Mouse (Mus musculus) embryonic facial prominence, embryonic 11.5 days (tissue): Measurements from ENCODE around the gene Gnptab. TPM values are rescaled to one million over a fixed set of nuclear protein-coding genes. Genes with fewer than 3 reads are reported as not detected.
"Not testable (repeated sequence)": the region's sequence is repeated elsewhere in the genome, so short reads cannot be mapped to it uniquely, and the experiment has no call there.

Source experiments
- ATAC-seq: fragments of 200-750 bp; cut with Nextera tagmentation; replicated peaks from 2 replicates; pipeline ENCODE4 v1.8.0; 2017; ENCODE audit warnings: low read depth; ENCODE audit not compliant: insufficient number of reproducible peaks, low FRiP score, low TSS enrichment
- DNase-seq: peaks from one replicate; pipeline ENCODE4 v3.0.0-alpha.2; 2015; ENCODE audit warnings: low spot score
- H3K27ac ChIP-seq: fragments of 300-500 bp; sonication (generic); replicated peaks from 2 replicates; pipeline ENCODE4 v1.5.1; 2014; ENCODE audit warnings: mild to moderate bottlenecking, low read depth, low read length, control low read depth
- H3K27me3 ChIP-seq: fragments of 300-500 bp; sonication (generic); 2 replicates; pipeline ENCODE4 v1.6.1; 2014; ENCODE audit warnings: mild to moderate bottlenecking, low read length, moderate library complexity, mixed read lengths; ENCODE audit not compliant: control insufficient read depth, insufficient read depth
- H3K36me3 ChIP-seq: fragments of 300-500 bp; sonication (generic); replicated peaks from 2 replicates; pipeline ENCODE4 v1.6.1; 2014; ENCODE audit warnings: low read depth, mild to moderate bottlenecking, low read length, moderate library complexity, mixed read lengths; ENCODE audit not compliant: control insufficient read depth, insufficient read depth
- H3K4me1 ChIP-seq: fragments of 300-500 bp; sonication (generic); 2 replicates; pipeline ENCODE4 v1.6.1; 2014; ENCODE audit warnings: low read length, mixed read lengths; ENCODE audit not compliant: control insufficient read depth, insufficient read depth
- H3K4me2 ChIP-seq: fragments of 300-500 bp; sonication (generic); 2 replicates; pipeline ENCODE4 v1.6.1; 2014; ENCODE audit warnings: low read depth, mild to moderate bottlenecking, control low read depth, low read length, moderate library complexity
- H3K4me3 ChIP-seq: fragments of 300-500 bp; sonication (generic); 2 replicates; pipeline ENCODE4 v1.5.1; 2014; ENCODE audit warnings: low read depth, low read length, control low read depth
- H3K9ac ChIP-seq: fragments of 300-500 bp; sonication (generic); replicated peaks from 2 replicates; pipeline ENCODE4 v1.6.1; 2014; ENCODE audit warnings: mild to moderate bottlenecking, control low read depth, low read length
- H3K9me3 ChIP-seq: fragments of 300-500 bp; sonication (generic); replicated peaks from 2 replicates; pipeline ENCODE4 v1.6.1; 2016; ENCODE audit warnings: mild to moderate bottlenecking, low read length, inconsistent platforms, mixed read lengths; ENCODE audit not compliant: control insufficient read depth
- WGBS: fragments of 180-500 bp; shearing (Covaris S2); extraction: QIAGEN DNeasy Blood & Tissue Kit; methylation state at CpG from one replicate; pipeline ENCODE4 v1.1.7; 2014; 5-methylcytosine and 5-hydroxymethylcytosine counted together
- polyA plus RNA-seq: library from polyadenylated mRNA; unstranded; fragments of >200 nt; fragmentation: Nextera tagmentation; extraction: Ambion mirVana; gene quantifications from 2 replicates; pipeline ENCODE4 v1.2.1, GENCODE M21; 2014

The Gnptab gene
- polyA plus RNA-seq, 1 experiment from 2014 or later, result 7.6 TPM

GRCm38 (mm10) chr10:88364221-88364620 is 14.7 kb upstream of the Gnptab start:
- Histone ChIP-seq H3K9me3 (no peaks in the 10 kb centered on the region), H3K4me1 (no peaks in the 10 kb centered on the region), H3K36me3 (no peaks in the 10 kb centered on the region), H3K4me3 (no peak overlapping the region), H3K27me3 (no peaks in the 10 kb centered on the region), H3K4me2 (no peak overlapping the region), H3K27ac (no peak overlapping the region), H3K9ac (no peak overlapping the region)
- WGBS, result 78% methylated on average over 3 of the region's 3 CpGs
- ATAC-seq (no peak), DNase-seq (no peak)

GRCm38 (mm10) chr10:88369233-88369632 is 9.7 kb upstream of the Gnptab start:
- H3K4me2 ChIP-seq, result no peak overlapping the region
- ATAC-seq (no peak), DNase-seq (no peak)
- no peaks in the 10 kb centered on the region for H3K4me1 ChIP-seq
- no peak overlapping the region for H3K9ac ChIP-seq
- H3K9me3 ChIP-seq, result no peaks in the 10 kb centered on the region
- no peak overlapping the region for H3K27ac ChIP-seq
- H3K36me3 ChIP-seq, result no peaks in the 10 kb centered on the region
- WGBS, result 51% methylated on average over 4 of the region's 4 CpGs
- H3K27me3 ChIP-seq, result no peaks in the 10 kb centered on the region
- no peak overlapping the region for H3K4me3 ChIP-seq

- H3K9ac ChIP-seq, result no peak overlapping the region
- no peak for ATAC-seq
- no peaks in the 10 kb centered on the region for H3K27me3 ChIP-seq
- DNase-seq, result no peak
- H3K9me3 ChIP-seq, result no peaks in the 10 kb centered on the region
- 2% methylated on average over 2 of the region's 2 CpGs for WGBS
- no peak overlapping the region for H3K4me2 ChIP-seq
- H3K4me3 ChIP-seq, result no peak overlapping the region
- no peak overlapping the region for H3K27ac ChIP-seq
- no peaks in the 10 kb centered on the region for H3K36me3 ChIP-seq
- H3K4me1 ChIP-seq, result no peaks in the 10 kb centered on the region
These were observed 7.1 kb upstream of the Gnptab start for GRCm38 (mm10) chr10:88371793-88372192.

GRCm38 (mm10) chr10:88372436-88372835 is 6.5 kb upstream of the Gnptab start:
- Histone ChIP-seq H3K4me3 (no peak overlapping the region), H3K4me2 (no peak overlapping the region), H3K36me3 (no peaks in the 10 kb centered on the region), H3K27ac (no peak overlapping the region), H3K9me3 (no peaks in the 10 kb centered on the region), H3K9ac (no peak overlapping the region), H3K27me3 (no peaks in the 10 kb centered on the region), H3K4me1 (no peaks in the 10 kb centered on the region)
- no peak for DNase-seq
- ATAC-seq, result no peak
- 85% methylated on average over 4 of the region's 4 CpGs for WGBS

- not testable (repeated sequence) for H3K27me3 ChIP-seq, H3K9ac ChIP-seq, H3K9me3 ChIP-seq, H3K27ac ChIP-seq, H3K36me3 ChIP-seq, H3K4me3 ChIP-seq, H3K4me1 ChIP-seq, DNase-seq, H3K4me2 ChIP-seq, ATAC-seq
- WGBS, result 85% methylated on average over 2 of the region's 2 CpGs
These were observed 6.0 kb upstream of the Gnptab start for GRCm38 (mm10) chr10:88372945-88373344.

GRCm38 (mm10) chr10:88374984-88375383 is 3.9 kb upstream of the Gnptab start:
- Histone ChIP-seq H3K4me1 (no peaks in the 10 kb centered on the region), H3K9ac (no peak overlapping the region), H3K27me3 (no peaks in the 10 kb centered on the region), H3K4me3 (no peak overlapping the region), H3K4me2 (no peak overlapping the region), H3K36me3 (no peaks in the 10 kb centered on the region), H3K9me3 (no peaks in the 10 kb centered on the region), H3K27ac (no peak overlapping the region)
- WGBS, result 35% methylated on average over 10 of the region's 10 CpGs
- no peak for DNase-seq
- no peak for ATAC-seq

- Histone ChIP-seq H3K36me3 (no peaks in the 10 kb centered on the region), H3K9me3 (no peaks in the 10 kb centered on the region), H3K27me3 (no peaks in the 10 kb centered on the region), H3K4me1 (no peaks in the 10 kb centered on the region), H3K4me2 (no peak overlapping the region), H3K4me3 (no peak overlapping the region), H3K27ac (no peak overlapping the region), H3K9ac (no peak overlapping the region)
- 7% methylated on average over 11 of the region's 11 CpGs for WGBS
- peak; percentile 87 for DNase-seq
- ATAC-seq, result no peak
These were observed 2.2 kb upstream of the Gnptab start for GRCm38 (mm10) chr10:88376770-88377169.

- no peaks in the 10 kb centered on the region for H3K9me3 ChIP-seq
- H3K4me2 ChIP-seq, result no peak overlapping the region
- no peaks in the 10 kb centered on the region for H3K27me3 ChIP-seq
- 82% methylated on average over 4 of the region's 4 CpGs for WGBS
- no peaks in the 10 kb centered on the region for H3K4me1 ChIP-seq
- DNase-seq, result no peak
- no peaks in the 10 kb centered on the region for H3K36me3 ChIP-seq
- no peak for ATAC-seq
- H3K9ac ChIP-seq, result no peak overlapping the region
- no peak overlapping the region for H3K4me3 ChIP-seq
- no peak overlapping the region for H3K27ac ChIP-seq
These were observed 1.3 kb upstream of the Gnptab start for GRCm38 (mm10) chr10:88377666-88378065.
